Mouse (Mus musculus) cerebellum, adult 2 months (tissue): Measurements from ENCODE around the gene Rufy3. TPM values are rescaled to one million over a fixed set of nuclear protein-coding genes. Genes with fewer than 3 reads are reported as not detected.
"Not testable (repeated sequence)": the region's sequence is repeated elsewhere in the genome, so short reads cannot be mapped to it uniquely, and the experiment has no call there.

Experiments used
- DNase-seq, 2 experiments: peaks; one replicate each; pipeline ENCODE4 v3.0.0; 2021
- H3K27ac ChIP-seq: fragments of 200-500 bp; 2 replicates; pipeline ENCODE4 v1.5.1; 2012; ENCODE audit warnings: low read length, control low read depth, inconsistent platforms; ENCODE audit not compliant: insufficient read depth
- H3K27me3 ChIP-seq: fragments of 200-500 bp; 2 replicates; pipeline ENCODE4 v1.6.1; 2012; ENCODE audit warnings: inconsistent platforms, mild to moderate bottlenecking, low read length, moderate library complexity; ENCODE audit not compliant: control insufficient read depth, insufficient read depth
- H3K4me1 ChIP-seq: fragments of 200-500 bp; 2 replicates; pipeline ENCODE4 v1.6.1; 2011; ENCODE audit warnings: low read length; ENCODE audit not compliant: control insufficient read depth, insufficient read depth
- H3K4me3 ChIP-seq: fragments of 200-500 bp; replicated peaks from 2 replicates; pipeline ENCODE3; 2011; ENCODE audit warnings: mild to moderate bottlenecking, low read depth, low read length, control low read depth; ENCODE audit not compliant: insufficient read depth
- CTCF ChIP-seq: fragments of 200-500 bp; IDR thresholded peaks from 2 replicates; pipeline ENCODE4 v1.5.1; 2011; ENCODE audit warnings: low read depth, mild to moderate bottlenecking, control low read depth, low read length, moderate library complexity, borderline replicate concordance; ENCODE audit not compliant: insufficient read depth
- POLR2A ChIP-seq: fragments of 200-500 bp; IDR thresholded peaks from 2 replicates; pipeline ENCODE4 v1.6.1; 2011; ENCODE audit warnings: low read length, control low read depth, borderline replicate concordance; ENCODE audit not compliant: insufficient read depth
- WGBS: fragments of 180-500 bp; shearing (Covaris S2); methylation state at CpG from one replicate; pipeline ENCODE4 v1.1.7; 2018; 5-methylcytosine and 5-hydroxymethylcytosine counted together
- polyA plus RNA-seq: library from polyadenylated mRNA; depleted of rRNA; stranded (reverse); fragments of >200 nt; gene quantifications from 2 replicates; pipeline ENCODE4 v1.2.3, GENCODE M21; 2012; rRNA removed

The Rufy3 gene
- polyA plus RNA-seq = 130 and 139 TPM in 2 replicates

- no peak within 1 kb of the TSS for H3K27ac ChIP-seq
- TF ChIP-seq CTCF = no peak
- no peak for TF ChIP-seq POLR2A
- 2% methylated on average over 63 of the region's 71 CpGs for WGBS
Measured at GRCm38 (mm10) chr5:88564501-88565147, at the start of gene Rufy3. TSS of gene Rufy3 (plus strand) at chr5:88565040.

DNA sequence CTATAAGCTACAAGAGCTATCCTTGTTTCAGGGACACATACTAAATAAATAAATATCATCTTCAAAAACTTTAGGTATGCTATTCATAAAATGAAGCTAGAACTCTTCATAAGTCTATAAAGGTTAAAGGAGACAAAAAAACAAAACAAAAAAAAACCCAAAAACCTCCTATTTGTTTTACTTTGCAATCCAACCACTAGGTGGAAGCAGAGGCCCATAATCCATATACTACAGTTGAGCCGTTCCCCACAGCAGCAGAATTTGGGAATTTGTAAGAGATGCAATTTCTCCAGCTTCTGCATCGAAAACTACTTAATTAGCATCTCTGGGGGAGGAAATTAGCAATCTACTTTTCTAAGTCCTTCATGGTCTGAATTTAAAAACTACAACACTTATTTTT lies 45.6 kb upstream of the Rufy3 start:
- WGBS = 3% methylated on average over 2 of the region's 2 CpGs
- peak in 1 of 2 experiments; percentile 31 for DNase-seq
- Histone ChIP-seq H3K4me3 (no peak overlapping the region), H3K27me3 (no peaks in the 10 kb centered on the region; the same call in 1 of the 2 replicates), H3K27ac (no peak overlapping the region), H3K4me1 (no peaks in the 10 kb centered on the region)
- TF ChIP-seq CTCF (no peak), POLR2A (no peak)

More at GRCm38 (mm10) chr5:88564501-88565147, at the start of gene Rufy3:
- no peaks in the 10 kb centered on the region for H3K4me1 ChIP-seq
- H3K4me3 ChIP-seq = peak within 1 kb of the TSS; percentile 84
- no peaks in the 10 kb centered on the region for H3K27me3 ChIP-seq
- DNase-seq = peak; percentile 66 to 73

GRCm38 (mm10) chr5:88527657-88528056 lies 37.2 kb upstream of the Rufy3 start, which contains the start of gene Jchain:
TSS of gene Jchain (minus strand) at chr5:88527891.
- Histone ChIP-seq H3K4me3 (no peak within 1 kb of the TSS), H3K27me3 (no peaks in the 10 kb centered on the region), H3K27ac (no peak within 1 kb of the TSS), H3K4me1 (no peaks in the 10 kb centered on the region)
- 89% methylated on average over 3 of the region's 3 CpGs for WGBS
- no peak for DNase-seq
- TF ChIP-seq POLR2A = no peak
- no peak for TF ChIP-seq CTCF

DNA sequence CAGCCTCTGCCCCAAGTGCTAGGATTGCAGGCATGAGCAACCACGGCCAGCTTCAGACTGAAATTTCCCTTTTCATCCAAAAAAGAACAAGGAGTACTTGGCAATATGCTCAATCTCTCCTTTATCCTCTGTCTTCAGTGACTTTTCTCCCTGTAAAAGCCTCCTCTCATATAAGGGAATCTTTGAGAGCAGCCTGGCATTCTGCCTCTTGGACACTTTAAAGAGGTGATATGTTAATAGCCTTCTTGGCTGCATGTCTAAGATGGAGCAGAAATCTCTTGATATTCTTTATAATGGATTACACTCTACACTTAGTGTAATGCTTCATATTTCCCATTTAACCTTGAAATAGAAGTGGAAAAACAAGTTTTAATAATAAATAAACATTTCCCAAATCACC lies 33.9 kb upstream of the Rufy3 start:
- Histone ChIP-seq H3K27ac (no peak overlapping the region), H3K4me3 (no peak overlapping the region), H3K4me1 (no peaks in the 10 kb centered on the region), H3K27me3 (no peaks in the 10 kb centered on the region)
- TF ChIP-seq CTCF = no peak
- TF ChIP-seq POLR2A = no peak
- no peak for DNase-seq
- 51% methylated on average over 1 of the region's 1 CpGs for WGBS

- H3K27me3 ChIP-seq = no peaks in the 10 kb centered on the region
- no peak for TF ChIP-seq CTCF
- H3K4me1 ChIP-seq = no peaks in the 10 kb centered on the region
- WGBS = 45% methylated on average over 3 of the region's 3 CpGs
- no peak overlapping the region for H3K27ac ChIP-seq
- H3K4me3 ChIP-seq = no peak overlapping the region
- DNase-seq = no peak
Measured at GRCm38 (mm10) chr5:88534697-88535096, 30.1 kb upstream of the Rufy3 start.

- H3K4me1 ChIP-seq = no peaks in the 10 kb centered on the region
Measured at GRCm38 (mm10) chr5:88540845-88541244, 24.0 kb upstream of the Rufy3 start.

GRCm38 (mm10) chr5:88542651-88543282 lies 22.1 kb upstream of the Rufy3 start:
- DNase-seq = peak; percentile 29 to 46
- WGBS = 51% methylated on average over 5 of the region's 5 CpGs
- Histone ChIP-seq H3K4me3 (no peak overlapping the region), H3K27ac (no peak overlapping the region), H3K4me1 (no peaks in the 10 kb centered on the region), H3K27me3 (no peaks in the 10 kb centered on the region)
- TF ChIP-seq POLR2A (no peak), CTCF (no peak; the same call in 1 of the 2 replicates)

More at GRCm38 (mm10) chr5:88540845-88541244, 24.0 kb upstream of the Rufy3 start:
- Histone ChIP-seq H3K4me3 (no peak overlapping the region), H3K27ac (no peak overlapping the region), H3K27me3 (no peaks in the 10 kb centered on the region)
- TF ChIP-seq CTCF (no peak), POLR2A (no peak)
- DNase-seq = no peak

- H3K27me3 ChIP-seq, H3K27ac ChIP-seq, H3K4me1 ChIP-seq, DNase-seq, H3K4me3 ChIP-seq: not testable (repeated sequence)
- 93% methylated on average over 1 of the region's 1 CpGs for WGBS
Measured at GRCm38 (mm10) chr5:88544411-88544810, 20.4 kb upstream of the Rufy3 start.
